Mouse (Mus musculus): ENCODE data around the gene Atad3a. TPM values are rescaled to one million over a fixed set of nuclear protein-coding genes. Genes with fewer than 3 reads are reported as not detected.
"Not testable (repeated sequence)": the region's sequence is repeated elsewhere in the genome, so short reads cannot be mapped to it uniquely, and the experiment has no call there.

Atad3a gene
- total and polyA plus RNA-seq, 3 experiments = 220 to 232 TPM; not detected in 1

DNA sequence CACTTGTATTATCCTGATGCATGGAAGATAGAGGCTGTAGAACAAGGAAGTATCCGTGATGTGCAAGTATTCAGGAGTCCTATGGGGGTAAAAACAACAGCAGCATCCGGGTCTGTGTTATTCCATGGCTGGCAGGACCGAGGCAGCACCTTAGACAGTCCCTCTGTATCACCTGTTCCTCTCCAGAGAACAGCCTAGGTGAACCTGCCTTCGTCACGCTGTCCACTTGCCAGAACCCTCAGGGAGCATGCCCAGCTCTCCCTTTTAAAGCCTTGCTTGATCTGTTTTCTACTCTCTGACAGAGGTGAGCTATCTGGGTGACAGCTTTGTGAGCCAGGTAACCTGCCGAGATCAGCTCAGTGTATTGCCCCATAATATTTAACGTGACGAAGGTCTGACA lies 16.4 kb downstream of the Atad3a start:
- TF ChIP-seq ETS1 (IDR thresholded peaks at IDR 0.05; ENCODE audit: low read depth, low read length) (no peak), EP300 (IDR thresholded peaks at IDR 0.05; ENCODE audit: low read depth in 1 of 2, low read length in 2 of 2) (no peak), MXI1 (IDR thresholded peaks at IDR 0.05; ENCODE audit: low read depth, low read length) (no peak), MYB (IDR thresholded peaks at IDR 0.05; ENCODE audit: low read depth, low read length) (no peak), TBP (IDR thresholded peaks at IDR 0.05; ENCODE audit: low read depth, low read length) (no peak), POLR2AphosphoS2 (IDR thresholded peaks at IDR 0.05; ENCODE audit: low read length) (no peak), HCFC1 (IDR thresholded peaks at IDR 0.05; ENCODE audit: low read depth, low read length) (no peak), GABPA (IDR thresholded peaks at IDR 0.05; ENCODE audit: low read depth, low read length) (no peak), UBTF (IDR thresholded peaks at IDR 0.05; ENCODE audit: borderline replicate concordance, insufficient read depth, low read depth, low read length) (no peak), MAFK (IDR thresholded peaks at IDR 0.05; ENCODE audit: borderline replicate concordance, low read depth, low read length) (no peak), BHLHE40 (IDR thresholded peaks at IDR 0.05; ENCODE audit: borderline replicate concordance, low read depth, low read length) (no peak), MEF2A (IDR thresholded peaks at IDR 0.05; ENCODE audit: extremely low read depth, insufficient replicate concordance, low read depth, low read length, poor library complexity, severe bottlenecking) (no peak), USF1 (IDR thresholded peaks at IDR 0.05; ENCODE audit: low read depth, low read length) (no peak), RCOR1 (IDR thresholded peaks at IDR 0.05; ENCODE audit: low read depth, low read length) (no peak), E2F4 (IDR thresholded peaks at IDR 0.05; ENCODE audit: borderline replicate concordance, low read depth, low read length) (no peak), NRF1 (IDR thresholded peaks at IDR 0.05; ENCODE audit: insufficient read depth, low read depth, low read length, poor library complexity, severe bottlenecking) (no peak)
- Histone ChIP-seq H3K79me2 (ENCODE audit: control insufficient read depth, insufficient read depth, low read length, poor library complexity) (no peaks in the 10 kb centered on the region), H3K9ac (ENCODE audit: control insufficient read depth, low read depth, low read length, poor library complexity, severe bottlenecking) (no peak overlapping the region), H3K9me3 (replicated peaks; ENCODE audit: insufficient read depth, low read length) (no peaks in the 10 kb centered on the region), H3K27ac (ENCODE audit: control insufficient read depth, low read depth, low read length) (no peak overlapping the region), H3K27me3 (ENCODE audit: control insufficient read depth in 1 of 2, insufficient read depth in 2 of 2, low read length in 2 of 2) (no peaks in the 10 kb centered on the region), H3K36me3 (ENCODE audit: control insufficient read depth in 1 of 2, insufficient read depth in 2 of 2, low read length in 2 of 2) (peaks cover 0 to 24% of the 10 kb centered on the region in 2 experiments; a peak in 2 of 4 replicates), H3K4me3 (ENCODE audit: control insufficient read depth in 1 of 2, insufficient read depth in 1 of 2, low read depth in 2 of 2, low read length in 2 of 2) (no peak overlapping the region), H3K4me1 (ENCODE audit: control insufficient read depth in 1 of 2, insufficient read depth in 2 of 2, low read length in 2 of 2) (no peaks in the 10 kb centered on the region)
- DNase-seq (ENCODE audit: low read depth, low spot score) = no peak

DNA sequence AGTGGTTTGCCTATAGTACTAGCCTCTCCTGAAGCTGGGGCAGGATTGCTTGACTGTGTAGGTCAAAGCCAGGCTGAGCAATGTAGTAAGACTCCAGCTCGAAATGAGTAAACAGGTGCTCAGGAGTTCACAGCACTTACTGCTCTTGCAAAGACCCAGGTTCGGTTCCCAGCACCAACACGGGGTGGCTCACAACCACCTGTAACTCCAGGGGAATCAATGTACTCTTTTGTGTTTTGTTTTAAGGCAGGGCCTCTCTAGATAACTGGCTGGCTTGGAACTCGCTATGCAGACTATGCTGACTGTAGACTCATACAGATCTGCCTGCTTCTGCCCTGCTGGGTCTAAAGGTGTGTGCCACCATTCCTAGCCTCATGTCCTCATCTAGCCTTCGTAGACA lies 18.2 kb downstream of the Atad3a start:
- peaks cover 0 to 18% of the 10 kb centered on the region in 2 experiments; a peak in 2 of 4 replicates for H3K36me3 ChIP-seq (ENCODE audit: control insufficient read depth in 1 of 2, insufficient read depth in 2 of 2, low read length in 2 of 2)
- H3K9me3 ChIP-seq (replicated peaks; ENCODE audit: insufficient read depth, low read length) = no peaks in the 10 kb centered on the region
- TF ChIP-seq BHLHE40 (IDR thresholded peaks at IDR 0.05; ENCODE audit: borderline replicate concordance, low read depth, low read length) (no peak), MAFK (IDR thresholded peaks at IDR 0.05; ENCODE audit: borderline replicate concordance, low read depth, low read length) (no peak), JUND (IDR thresholded peaks at IDR 0.05; ENCODE audit: low read depth, low read length) (no peak), POLR2AphosphoS5 (IDR thresholded peaks at IDR 0.05; ENCODE audit: borderline replicate concordance, low read depth, low read length) (no peak), SMC3 (IDR thresholded peaks at IDR 0.05; ENCODE audit: low read depth, low read length) (no peak), GABPA (IDR thresholded peaks at IDR 0.05; ENCODE audit: low read depth, low read length) (no peak), MAZ (IDR thresholded peaks at IDR 0.05; ENCODE audit: low read depth, low read length) (no peak), UBTF (IDR thresholded peaks at IDR 0.05; ENCODE audit: borderline replicate concordance, insufficient read depth, low read depth, low read length) (no peak), POLR2AphosphoS2 (IDR thresholded peaks at IDR 0.05; ENCODE audit: low read length) (no peak), USF1 (IDR thresholded peaks at IDR 0.05; ENCODE audit: low read depth, low read length) (no peak), TCF12 (IDR thresholded peaks at IDR 0.05; ENCODE audit: low read depth, low read length) (no peak), ZMIZ1 (IDR thresholded peaks at IDR 0.05; ENCODE audit: low read depth, low read length) (no peak), E2F4 (IDR thresholded peaks at IDR 0.05; ENCODE audit: borderline replicate concordance, low read depth, low read length) (no peak), MYB (IDR thresholded peaks at IDR 0.05; ENCODE audit: low read depth, low read length) (no peak), CHD2 (IDR thresholded peaks at IDR 0.05; ENCODE audit: low read length) (no peak), GATA1 (IDR thresholded peaks at IDR 0.05; ENCODE audit: low read depth, low read length) (no peak)
- no peak overlapping the region for H3K27ac ChIP-seq (ENCODE audit: control insufficient read depth, low read depth, low read length)
- no peaks in the 10 kb centered on the region for H3K4me1 ChIP-seq (ENCODE audit: control insufficient read depth in 1 of 2, insufficient read depth in 2 of 2, low read length in 2 of 2)
- H3K27me3 ChIP-seq (ENCODE audit: control insufficient read depth in 1 of 2, insufficient read depth in 2 of 2, low read length in 2 of 2) = no peaks in the 10 kb centered on the region
- no peaks in the 10 kb centered on the region for H3K79me2 ChIP-seq (ENCODE audit: control insufficient read depth, insufficient read depth, low read length, poor library complexity)
- H3K4me3 ChIP-seq (ENCODE audit: control insufficient read depth in 1 of 2, insufficient read depth in 1 of 2, low read depth in 2 of 2, low read length in 2 of 2) = no peak overlapping the region
- no peak overlapping the region for H3K9ac ChIP-seq (ENCODE audit: control insufficient read depth, low read depth, low read length, poor library complexity, severe bottlenecking)
- DNase-seq (ENCODE audit: low read depth, low spot score) = no peak

DNA sequence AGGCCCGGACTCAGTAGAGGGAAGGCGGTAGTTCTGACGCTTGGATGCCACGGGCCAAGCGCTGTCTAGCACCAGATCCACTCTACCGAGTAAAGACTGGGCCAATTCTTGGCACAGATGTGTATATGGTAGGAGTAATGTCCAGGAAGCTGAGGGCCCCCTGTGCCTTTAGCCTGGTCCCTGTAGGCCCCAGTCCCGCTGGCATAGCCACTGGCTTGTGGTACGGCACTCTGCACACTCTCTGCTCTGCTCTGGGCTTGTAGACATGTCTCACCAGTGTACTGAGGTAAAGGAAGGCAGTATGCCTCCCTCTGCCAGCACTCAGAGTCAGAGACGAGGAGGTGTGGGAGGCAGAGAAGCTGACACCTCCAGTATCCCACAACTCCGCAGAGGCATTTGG lies 20.2 kb downstream of the Atad3a start:
- not testable (repeated sequence) for H3K79me2 ChIP-seq (ENCODE audit: control insufficient read depth, insufficient read depth, low read length, poor library complexity); H3K9ac ChIP-seq (ENCODE audit: control insufficient read depth, low read depth, low read length, poor library complexity, severe bottlenecking); H3K4me3 ChIP-seq (ENCODE audit: control insufficient read depth in 1 of 2, insufficient read depth in 1 of 2, low read depth in 2 of 2, low read length in 2 of 2); H3K27me3 ChIP-seq (ENCODE audit: control insufficient read depth in 1 of 2, insufficient read depth in 2 of 2, low read length in 2 of 2); DNase-seq (ENCODE audit: low read depth, low spot score); H3K4me1 ChIP-seq (ENCODE audit: control insufficient read depth in 1 of 2, insufficient read depth in 2 of 2, low read length in 2 of 2); H3K27ac ChIP-seq (ENCODE audit: control insufficient read depth, low read depth, low read length); H3K9me3 ChIP-seq (replicated peaks; ENCODE audit: insufficient read depth, low read length)
- H3K36me3 ChIP-seq (ENCODE audit: control insufficient read depth in 1 of 2, insufficient read depth in 2 of 2, low read length in 2 of 2) = peaks cover 0 to 16% of the 10 kb centered on the region in 2 experiments; a peak in 2 of 4 replicates

Data from MEL (cell line).